Mouse (Mus musculus): ENCODE measurements around the gene Adap1. TPM values are rescaled to one million over a fixed set of nuclear protein-coding genes. Genes with fewer than 3 reads are reported as not detected.

The Adap1 gene
- polyA plus RNA-seq, 1 experiment = 29.5 TPM

DNA sequence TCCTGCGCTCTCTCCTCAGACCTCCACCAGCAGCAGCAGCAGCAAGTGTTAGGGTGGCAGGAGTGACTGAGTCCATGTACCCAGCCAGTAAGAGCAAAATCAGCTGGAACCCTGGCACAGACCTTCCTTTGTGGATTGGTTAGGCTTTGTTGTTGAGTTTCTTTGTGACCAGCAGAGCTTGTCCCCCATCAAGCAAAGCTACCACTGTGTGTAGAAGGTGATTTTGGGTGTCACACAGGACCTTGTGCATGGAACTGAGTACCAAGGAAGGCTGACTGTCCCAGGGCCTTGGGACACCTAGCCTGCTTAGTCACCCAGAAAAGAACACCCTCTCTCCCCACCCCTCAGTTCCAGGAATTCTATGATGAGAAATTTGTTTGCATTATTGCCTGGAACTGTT lies 68.2 kb downstream of the Adap1 start:
- Histone ChIP-seq H3K36me3 (ENCODE audit: control insufficient read depth, insufficient read depth, low read length) (no peaks in the 10 kb centered on the region), H3K27ac (ENCODE audit: insufficient read depth, low read depth, low read length) (no peak overlapping the region), H3K4me1 (ENCODE audit: control insufficient read depth, insufficient read depth, low read length) (peaks cover 40% of the 10 kb centered on the region), H3K27me3 (replicated peaks; ENCODE audit: control insufficient read depth, insufficient read depth, low read length) (no peaks in the 10 kb centered on the region), H3K4me3 (ENCODE audit: insufficient read depth, low read depth, low read length) (no peak overlapping the region)
- TF ChIP-seq CTCF (conservative IDR thresholded peaks at IDR 0.05; ENCODE audit: insufficient read depth, insufficient read length, low read depth, low read length) = no peak
- TF ChIP-seq POLR2A (IDR thresholded peaks at IDR 0.05; ENCODE audit: low read depth, low read length) = no peak
- 94% methylated on average over 1 of the region's 1 CpGs for WGBS
- no peak for DNase-seq

DNA sequence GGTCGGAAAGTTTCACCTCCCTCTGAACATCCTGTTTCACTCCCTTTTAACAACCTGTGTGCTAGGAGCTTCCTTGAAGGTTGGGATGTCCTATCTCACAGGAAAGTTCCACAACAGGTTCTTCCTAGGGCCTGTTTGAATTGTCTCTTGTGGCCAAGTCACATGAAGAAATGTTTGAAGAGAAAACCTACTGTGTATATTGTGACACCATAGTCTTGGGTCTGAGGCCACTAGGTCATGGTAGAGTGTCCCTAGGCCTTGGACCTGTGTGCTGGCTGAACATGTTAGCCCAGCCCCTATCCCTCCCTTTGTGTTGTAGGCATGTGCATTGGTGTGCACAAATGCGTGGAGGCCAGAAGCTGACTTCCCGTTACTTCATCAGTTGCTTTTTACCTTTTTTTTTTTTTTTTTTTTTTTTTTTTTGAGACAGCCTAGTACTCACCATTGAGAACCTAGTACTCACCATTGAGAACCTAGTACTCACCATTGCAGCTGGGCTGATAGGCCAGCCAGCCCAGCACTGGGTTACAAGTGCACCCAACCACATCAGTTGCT lies 69.1 kb downstream of the Adap1 start:
- DNase-seq = no peak
- Histone ChIP-seq H3K27ac (ENCODE audit: insufficient read depth, low read depth, low read length) (no peak overlapping the region), H3K4me3 (ENCODE audit: insufficient read depth, low read depth, low read length) (no peak overlapping the region), H3K36me3 (ENCODE audit: control insufficient read depth, insufficient read depth, low read length) (no peaks in the 10 kb centered on the region), H3K27me3 (replicated peaks; ENCODE audit: control insufficient read depth, insufficient read depth, low read length) (no peaks in the 10 kb centered on the region), H3K4me1 (ENCODE audit: control insufficient read depth, insufficient read depth, low read length) (peaks cover 40% of the 10 kb centered on the region)
- TF ChIP-seq CTCF (conservative IDR thresholded peaks at IDR 0.05; ENCODE audit: insufficient read depth, insufficient read length, low read depth, low read length) = no peak
- no peak for TF ChIP-seq POLR2A (IDR thresholded peaks at IDR 0.05; ENCODE audit: low read depth, low read length)
- 36% methylated on average over 3 of the region's 3 CpGs for WGBS

DNA sequence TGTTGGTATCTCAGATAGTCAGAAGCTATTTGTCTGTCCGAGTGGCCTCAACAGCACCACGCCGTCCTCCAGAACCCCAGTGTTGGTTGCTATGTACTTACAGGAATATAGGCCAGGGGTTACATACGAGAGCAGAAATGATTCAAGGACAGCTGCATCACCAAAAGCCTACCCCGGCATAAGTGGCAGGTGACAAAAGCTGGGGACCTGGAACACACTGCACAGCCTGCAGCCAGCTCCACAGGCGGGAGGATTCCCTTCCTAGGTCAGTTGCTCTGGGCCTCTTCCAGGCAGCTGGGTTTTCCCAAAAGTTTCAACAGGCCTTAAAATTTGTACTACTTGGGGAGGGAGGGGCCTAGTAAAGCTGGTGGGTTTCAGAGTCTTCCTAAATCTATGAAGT lies 69.6 kb downstream of the Adap1 start:
- no peak for DNase-seq
- no peak overlapping the region for H3K27ac ChIP-seq (ENCODE audit: insufficient read depth, low read depth, low read length)
- no peaks in the 10 kb centered on the region for H3K36me3 ChIP-seq (ENCODE audit: control insufficient read depth, insufficient read depth, low read length)
- TF ChIP-seq POLR2A (IDR thresholded peaks at IDR 0.05; ENCODE audit: low read depth, low read length) = no peak
- no peak for TF ChIP-seq CTCF (conservative IDR thresholded peaks at IDR 0.05; ENCODE audit: insufficient read depth, insufficient read length, low read depth, low read length)
- H3K4me3 ChIP-seq (ENCODE audit: insufficient read depth, low read depth, low read length) = no peak overlapping the region
- no peaks in the 10 kb centered on the region for H3K27me3 ChIP-seq (replicated peaks; ENCODE audit: control insufficient read depth, insufficient read depth, low read length)
- 87% methylated on average over 6 of the region's 6 CpGs for WGBS
- peaks cover 40% of the 10 kb centered on the region for H3K4me1 ChIP-seq (ENCODE audit: control insufficient read depth, insufficient read depth, low read length)

DNA sequence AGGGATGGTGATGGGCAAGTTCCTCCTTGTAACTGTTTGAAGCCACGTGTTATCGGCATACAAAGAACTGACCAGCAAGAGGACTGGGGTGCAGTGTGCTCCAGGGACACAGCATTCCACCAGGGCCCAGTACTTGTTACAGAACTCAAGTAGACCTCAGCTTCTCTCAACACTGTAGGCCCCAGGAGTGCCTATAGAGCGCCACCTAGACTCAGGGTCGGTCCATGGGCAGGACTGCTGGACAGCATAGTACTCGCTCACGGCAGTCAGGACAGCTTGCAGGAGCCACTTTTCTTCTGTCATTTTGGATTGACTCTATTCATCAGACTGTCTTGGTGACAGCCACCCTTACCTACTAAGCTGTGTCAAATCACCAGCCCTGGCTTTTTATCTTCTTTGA lies 70.5 kb downstream of the Adap1 start:
- Histone ChIP-seq H3K27ac (ENCODE audit: insufficient read depth, low read depth, low read length) (no peak overlapping the region), H3K36me3 (ENCODE audit: control insufficient read depth, insufficient read depth, low read length) (no peaks in the 10 kb centered on the region), H3K4me3 (ENCODE audit: insufficient read depth, low read depth, low read length) (no peak overlapping the region), H3K27me3 (replicated peaks; ENCODE audit: control insufficient read depth, insufficient read depth, low read length) (no peaks in the 10 kb centered on the region), H3K4me1 (ENCODE audit: control insufficient read depth, insufficient read depth, low read length) (peaks cover 35% of the 10 kb centered on the region)
- 79% methylated on average over 6 of the region's 6 CpGs for WGBS
- no peak for DNase-seq
- TF ChIP-seq CTCF (conservative IDR thresholded peaks at IDR 0.05; ENCODE audit: insufficient read depth, insufficient read length, low read depth, low read length) = no peak
- TF ChIP-seq POLR2A (IDR thresholded peaks at IDR 0.05; ENCODE audit: low read depth, low read length) = no peak

DNA sequence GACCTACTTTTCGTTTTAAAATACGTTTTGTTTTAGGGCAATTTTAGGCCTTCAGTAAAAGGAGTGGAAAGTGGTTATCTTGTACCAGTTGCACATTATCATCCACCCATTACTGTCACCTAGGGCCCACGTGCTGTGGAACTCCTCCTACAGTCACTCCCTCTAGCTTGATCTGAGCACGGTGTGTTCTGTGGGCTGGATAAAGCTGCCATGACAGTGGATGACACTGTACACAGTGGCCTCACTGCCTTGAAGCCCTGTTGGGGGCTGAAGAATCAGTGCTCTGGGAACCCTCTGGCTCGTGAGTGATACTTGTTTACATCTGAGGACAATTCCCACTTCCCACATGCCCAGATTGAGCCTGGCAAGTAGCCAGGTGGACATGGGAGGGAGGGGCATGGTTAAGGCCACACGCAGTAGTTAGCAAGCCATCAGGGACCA lies 72.1 kb downstream of the Adap1 start:
- H3K27me3 ChIP-seq (replicated peaks; ENCODE audit: control insufficient read depth, insufficient read depth, low read length) = no peaks in the 10 kb centered on the region
- H3K4me3 ChIP-seq (ENCODE audit: insufficient read depth, low read depth, low read length) = peak overlapping the region; percentile 94
- H3K4me1 ChIP-seq (ENCODE audit: control insufficient read depth, insufficient read depth, low read length) = peaks cover 26% of the 10 kb centered on the region
- DNase-seq = peak; percentile 42
- no peaks in the 10 kb centered on the region for H3K36me3 ChIP-seq (ENCODE audit: control insufficient read depth, insufficient read depth, low read length)
- H3K27ac ChIP-seq (ENCODE audit: insufficient read depth, low read depth, low read length) = peak overlapping the region; percentile 65
- no peak for TF ChIP-seq POLR2A (IDR thresholded peaks at IDR 0.05; ENCODE audit: low read depth, low read length)
- TF ChIP-seq CTCF (conservative IDR thresholded peaks at IDR 0.05; ENCODE audit: insufficient read depth, insufficient read length, low read depth, low read length) = no peak
- WGBS = 4% methylated on average over 6 of the region's 6 CpGs

DNA sequence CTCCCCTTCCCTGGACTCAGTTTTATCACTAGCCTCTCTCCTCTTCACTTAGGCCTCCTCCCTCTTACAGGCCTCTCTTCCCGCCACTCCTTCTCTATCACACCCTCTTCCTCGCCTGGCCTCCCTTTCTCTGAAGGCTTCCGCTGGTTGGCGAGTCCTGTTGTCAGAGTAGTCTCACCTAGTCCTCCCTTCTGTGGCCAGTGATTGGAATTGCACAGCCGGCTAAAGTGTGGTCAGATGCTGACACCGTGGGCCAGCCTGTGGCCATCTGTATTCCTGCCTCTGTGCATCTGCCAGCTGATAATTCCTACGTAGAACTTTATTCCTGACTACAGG lies 72.5 kb downstream of the Adap1 start:
- WGBS = under 1% methylated on average over 7 of the region's 7 CpGs
- no peak for DNase-seq
- Histone ChIP-seq H3K4me3 (ENCODE audit: insufficient read depth, low read depth, low read length) (peak overlapping the region; percentile 94), H3K36me3 (ENCODE audit: control insufficient read depth, insufficient read depth, low read length) (no peaks in the 10 kb centered on the region), H3K27ac (ENCODE audit: insufficient read depth, low read depth, low read length) (peak overlapping the region; percentile 65), H3K27me3 (replicated peaks; ENCODE audit: control insufficient read depth, insufficient read depth, low read length) (no peaks in the 10 kb centered on the region), H3K4me1 (ENCODE audit: control insufficient read depth, insufficient read depth, low read length) (peaks cover 25% of the 10 kb centered on the region)
- TF ChIP-seq POLR2A (IDR thresholded peaks at IDR 0.05; ENCODE audit: low read depth, low read length) (no peak), CTCF (conservative IDR thresholded peaks at IDR 0.05; ENCODE audit: insufficient read depth, insufficient read length, low read depth, low read length) (no peak)

DNA sequence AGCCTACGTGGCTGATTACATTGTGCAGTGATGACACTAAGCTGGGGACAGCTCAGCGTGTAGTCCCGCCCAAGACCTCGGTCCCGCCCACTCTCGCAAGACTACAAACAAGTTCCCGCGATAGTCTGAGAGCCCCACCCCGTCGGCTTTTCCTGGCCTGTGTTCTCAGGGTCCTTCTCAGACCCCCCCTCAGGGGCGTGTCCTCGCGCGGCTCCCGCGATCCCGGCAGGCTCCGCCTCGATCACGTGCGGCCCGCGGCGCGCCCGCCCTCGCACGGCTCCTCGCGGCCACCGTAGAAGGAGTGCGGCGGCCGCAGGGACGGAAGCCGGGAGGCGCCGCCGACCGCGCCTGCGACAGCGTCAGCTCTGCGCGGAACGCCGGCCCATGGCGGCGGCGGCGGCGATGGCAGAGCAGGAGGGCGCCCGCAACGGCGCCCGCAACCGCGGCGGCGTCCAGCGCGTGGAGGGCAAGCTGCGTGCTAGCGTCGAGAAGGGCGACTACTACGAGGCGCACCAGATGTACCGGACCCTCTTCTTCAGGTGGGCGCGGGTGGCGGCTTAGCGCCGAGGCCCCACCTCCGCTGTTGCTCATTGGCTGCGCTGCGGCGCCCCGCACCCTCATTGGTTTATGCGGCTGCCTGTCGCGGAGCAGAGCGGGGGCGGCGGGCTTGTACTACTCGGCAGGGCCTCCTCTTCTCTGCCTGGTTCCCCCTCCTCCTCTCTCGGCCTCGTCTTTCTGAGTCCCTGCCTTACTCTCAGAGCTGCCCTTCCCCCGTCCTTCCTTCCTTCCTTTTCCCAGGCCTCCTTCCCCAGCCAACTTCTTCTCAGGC lies 73.1 kb downstream of the Adap1 start, which contains the start of gene Get4:
Gene Get4 (plus strand): TSS at position 244 of the 829 bp plus-strand sequence.
- TF ChIP-seq POLR2A (IDR thresholded peaks at IDR 0.05; ENCODE audit: low read depth, low read length) (peak; percentile 68), CTCF (conservative IDR thresholded peaks at IDR 0.05; ENCODE audit: insufficient read depth, insufficient read length, low read depth, low read length) (no peak)
- under 1% methylated on average over 88 of the region's 90 CpGs for WGBS
- Histone ChIP-seq H3K27me3 (replicated peaks; ENCODE audit: control insufficient read depth, insufficient read depth, low read length) (no peaks in the 10 kb centered on the region), H3K27ac (ENCODE audit: insufficient read depth, low read depth, low read length) (peak within 1 kb of the TSS; percentile 89), H3K36me3 (ENCODE audit: control insufficient read depth, insufficient read depth, low read length) (no peaks in the 10 kb centered on the region), H3K4me3 (ENCODE audit: insufficient read depth, low read depth, low read length) (peak within 1 kb of the TSS; percentile 94), H3K4me1 (ENCODE audit: control insufficient read depth, insufficient read depth, low read length) (peaks cover 24% of the 10 kb centered on the region)
- DNase-seq = peak; percentile 100
